In the genomic region with DNA sequence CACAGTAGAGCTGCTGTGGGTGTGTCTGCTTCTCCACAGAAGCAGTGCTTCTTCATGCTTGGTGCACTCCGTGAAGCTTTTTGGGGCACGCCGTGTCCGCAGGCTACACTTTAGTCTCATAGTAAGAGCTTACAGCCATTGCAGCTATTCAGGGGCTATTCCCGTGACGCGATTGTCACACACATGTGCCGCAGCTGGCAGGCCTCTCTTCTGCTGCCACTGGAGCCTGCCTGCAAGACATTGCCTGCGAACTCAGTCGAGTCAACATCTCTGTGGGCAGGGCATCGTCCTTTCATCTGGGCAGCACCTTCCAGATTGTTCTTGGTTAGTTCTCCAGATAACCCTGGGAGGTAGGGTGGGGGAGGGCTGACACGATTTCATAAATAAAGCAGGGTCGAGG, we compare ENCODE assay signal across 16 mouse cellular contexts. TPM values are rescaled to one million over a fixed set of nuclear protein-coding genes. Genes with fewer than 3 reads are reported as not detected.
DNase-seq lines count a peak whose midpoint lies in the region; ATAC-seq and TF ChIP-seq lines count a peak whose summit lies in the region.
"Had no signal": no experiment of that assay in that cellular context is flagged by ENCODE, and none has a peak within 500 bp of the region (broad histone marks: within the 10 kb centered on the region; RNA-seq: fewer than 3 reads in every experiment).

No protein-coding gene starts in this region.

- peak; percentile 92 for DNase-seq in heart, adult 11 months
- DNase-seq in heart, embryonic 10.5 days (ENCODE audit: low spot score) = no peak
- DNase-seq in lung, embryonic 14.5 days = no peak
- no peak for DNase-seq in lung, postnatal 14 days
- peak; percentile 38 for DNase-seq in embryonic facial prominence, embryonic 14.5 days (ENCODE audit: low spot score)
- no peak for DNase-seq in limb, embryonic 14.5 days (ENCODE audit: low spot score)
- no peak for DNase-seq in right cerebral cortex, postnatal 14 days
- no peak for DNase-seq in forebrain, embryonic 14.5 days (ENCODE audit: low spot score)
- DNase-seq: adrenal gland, postnatal 10 days; cerebellum, adult 18-20 months; cerebellum, postnatal 36 days; gastrocnemius, postnatal 25 days; liver, embryonic 13.5 days; lung, postnatal 36 days; right cerebral cortex, adult 18-20 months had no signal

- H3K27ac ChIP-seq in heart, embryonic 10.5 days = no peak overlapping the region; the same call in 1 of the 2 replicates
- no peak overlapping the region for H3K27ac ChIP-seq in lung, embryonic 14.5 days (ENCODE audit: low read depth)
- peak overlapping the region; percentile 77; the same call in 1 of the 2 replicates for H3K27ac ChIP-seq in embryonic facial prominence, embryonic 14.5 days (replicated peaks; ENCODE audit: low read depth, low read length)
- H3K27ac ChIP-seq in limb, embryonic 14.5 days (replicated peaks; ENCODE audit: low read depth, low read length) = peak overlapping the region; percentile 13; the same call in 1 of the 2 replicates
- H3K27ac ChIP-seq in forebrain, embryonic 14.5 days (ENCODE audit: low read depth, low read length) = no peak overlapping the region
- H3K27ac ChIP-seq: hindbrain, embryonic 10.5 days; liver, embryonic 13.5 days had no signal

- TF ChIP-seq CTCF in lung, embryonic 14.5 days (IDR thresholded peaks at IDR 0.05; ENCODE audit: low read depth) = no peak

- peak overlapping the region; percentile 93; the same call in 1 of the 2 replicates for H3K4me2 ChIP-seq in lung, embryonic 14.5 days
- peak overlapping the region; percentile 95; the same call in 1 of the 2 replicates for H3K4me2 ChIP-seq in embryonic facial prominence, embryonic 14.5 days (ENCODE audit: low read depth, low read length)
- H3K4me2 ChIP-seq in limb, embryonic 14.5 days (replicated peaks; ENCODE audit: low read depth, low read length, severe bottlenecking) = peak overlapping the region; percentile 94; the same call in 1 of the 2 replicates
- no peak overlapping the region for H3K4me2 ChIP-seq in forebrain, embryonic 14.5 days (ENCODE audit: low read length)
- H3K4me2 ChIP-seq: liver, embryonic 13.5 days had no signal

- H3K4me1 ChIP-seq in heart, embryonic 10.5 days = peaks cover 60% of the 10 kb centered on the region
- H3K4me1 ChIP-seq in lung, embryonic 14.5 days (ENCODE audit: insufficient read depth) = peaks cover 28% of the 10 kb centered on the region
- H3K4me1 ChIP-seq in embryonic facial prominence, embryonic 14.5 days (ENCODE audit: control insufficient read depth, insufficient read depth, low read length) = peaks cover 46% of the 10 kb centered on the region
- peaks cover 58% of the 10 kb centered on the region for H3K4me1 ChIP-seq in limb, embryonic 14.5 days (ENCODE audit: control insufficient read depth, insufficient read depth, low read length)
- H3K4me1 ChIP-seq in forebrain, embryonic 14.5 days (ENCODE audit: control insufficient read depth, insufficient read depth, low read length) = peaks cover 13% of the 10 kb centered on the region; the same call in 1 of the 2 replicates

- H3K36me3 ChIP-seq in heart, embryonic 10.5 days = peaks cover 40% of the 10 kb centered on the region
- H3K36me3 ChIP-seq in lung, embryonic 14.5 days (ENCODE audit: insufficient read depth) = peaks cover 45% of the 10 kb centered on the region
- peaks cover 35% of the 10 kb centered on the region for H3K36me3 ChIP-seq in embryonic facial prominence, embryonic 14.5 days (ENCODE audit: control insufficient read depth, insufficient read depth, low read length)
- H3K36me3 ChIP-seq in limb, embryonic 14.5 days (ENCODE audit: control insufficient read depth, insufficient read depth, low read length) = peaks cover 36% of the 10 kb centered on the region
- H3K36me3 ChIP-seq in forebrain, embryonic 14.5 days (ENCODE audit: control insufficient read depth, insufficient read depth, low read length) = peaks cover 12% of the 10 kb centered on the region; the same call in 1 of the 2 replicates

- 79% methylated on average over 13 of the region's 13 CpGs for WGBS in heart, embryonic 10.5 days
- WGBS in lung, embryonic 14.5 days = 68% methylated on average over 13 of the region's 13 CpGs
- 72% methylated on average over 13 of the region's 13 CpGs for WGBS in embryonic facial prominence, embryonic 14.5 days
- WGBS in limb, embryonic 14.5 days = 65% methylated on average over 13 of the region's 13 CpGs
- 91% methylated on average over 13 of the region's 13 CpGs for WGBS in forebrain, embryonic 14.5 days

- ATAC-seq in lung, embryonic 14.5 days (ENCODE audit: insufficient read depth) = no peak
- no peak for ATAC-seq in embryonic facial prominence, embryonic 14.5 days (ENCODE audit: low read depth)
- no peak for ATAC-seq in limb, embryonic 14.5 days (ENCODE audit: low FRiP score, low read depth)
- ATAC-seq in forebrain, embryonic 14.5 days = no peak

- no peaks in the 10 kb centered on the region for H3K9me3 ChIP-seq in heart, embryonic 10.5 days
- peaks cover 5% of the 10 kb centered on the region; the same call in 1 of the 2 replicates for H3K9me3 ChIP-seq in lung, embryonic 14.5 days (ENCODE audit: low read depth, low read length)
- H3K9me3 ChIP-seq in embryonic facial prominence, embryonic 14.5 days (ENCODE audit: control insufficient read depth, low read length) = no peaks in the 10 kb centered on the region
- no peaks in the 10 kb centered on the region for H3K9me3 ChIP-seq in limb, embryonic 14.5 days (ENCODE audit: control insufficient read depth, low read length)
- no peaks in the 10 kb centered on the region; the same call in 1 of the 2 replicates for H3K9me3 ChIP-seq in forebrain, embryonic 14.5 days (replicated peaks; ENCODE audit: control insufficient read depth, low read length)
- H3K9me3 ChIP-seq: liver, embryonic 13.5 days had no signal

- no peak overlapping the region for H3K4me3 ChIP-seq in heart, embryonic 10.5 days
- H3K4me3 ChIP-seq in lung, embryonic 14.5 days (ENCODE audit: low read depth, low read length) = no peak overlapping the region
- peak overlapping the region; percentile 96; the same call in 1 of the 2 replicates for H3K4me3 ChIP-seq in embryonic facial prominence, embryonic 14.5 days (ENCODE audit: low read depth, low read length)
- peak overlapping the region; percentile 99 for H3K4me3 ChIP-seq in limb, embryonic 14.5 days (replicated peaks; ENCODE audit: low read length)
- no peak overlapping the region for H3K4me3 ChIP-seq in forebrain, embryonic 14.5 days (ENCODE audit: low read depth, low read length)
- H3K4me3 ChIP-seq: hindbrain, embryonic 10.5 days; liver, embryonic 13.5 days had no signal

- no peaks in the 10 kb centered on the region for H3K27me3 ChIP-seq in heart, embryonic 10.5 days (ENCODE audit: insufficient read depth, poor library complexity, severe bottlenecking)
- no peaks in the 10 kb centered on the region for H3K27me3 ChIP-seq in lung, embryonic 14.5 days (ENCODE audit: insufficient read depth, low read length)
- H3K27me3 ChIP-seq in embryonic facial prominence, embryonic 14.5 days (replicated peaks; ENCODE audit: control insufficient read depth, insufficient read depth, low read length) = no peaks in the 10 kb centered on the region
- H3K27me3 ChIP-seq in limb, embryonic 14.5 days (ENCODE audit: control insufficient read depth, insufficient read depth, low read length) = no peaks in the 10 kb centered on the region
- no peaks in the 10 kb centered on the region for H3K27me3 ChIP-seq in forebrain, embryonic 14.5 days (replicated peaks; ENCODE audit: control insufficient read depth, insufficient read depth, low read length)

- H3K9ac ChIP-seq in lung, embryonic 14.5 days = no peak overlapping the region
- no peak overlapping the region for H3K9ac ChIP-seq in embryonic facial prominence, embryonic 14.5 days (ENCODE audit: low read depth, low read length)
- H3K9ac ChIP-seq in limb, embryonic 14.5 days (ENCODE audit: low read depth, low read length, severe bottlenecking) = no peak overlapping the region
- no peak overlapping the region for H3K9ac ChIP-seq in forebrain, embryonic 14.5 days (ENCODE audit: low read length)
- H3K9ac ChIP-seq: liver, embryonic 13.5 days had no signal

- TF ChIP-seq POLR2A in limb, embryonic 14.5 days (IDR thresholded peaks at IDR 0.05; ENCODE audit: borderline replicate concordance, extremely low read depth, insufficient read depth, insufficient read length) = no peak

RNA-seq across cellular contexts. Expression of a gene that starts 4.7 kb away (rescaled TPM):
- polyA plus RNA-seq in heart, embryonic 10.5 days (2016; fragmentation: Nextera tagmentation; extraction: Ambion mirVana) = 58.3 and 65.9 TPM in 2 replicates
- polyA plus RNA-seq in lung, embryonic 14.5 days (2014; fragmentation: Nextera tagmentation; extraction: Ambion mirVana) = 90.2 and 93.2 TPM in 2 replicates
- 62.9 and 75.4 TPM in 2 replicates for polyA plus RNA-seq in embryonic facial prominence, embryonic 14.5 days (2014; fragmentation: Nextera tagmentation; extraction: Ambion mirVana)
- polyA plus RNA-seq in limb, embryonic 14.5 days (2012; rRNA removed) = 111 and 146 TPM in 2 replicates
- polyA plus RNA-seq in limb, embryonic 14.5 days (2014; fragmentation: Nextera tagmentation; extraction: Ambion mirVana) = 102 and 116 TPM in 2 replicates
- polyA plus RNA-seq in forebrain, embryonic 14.5 days (2014; fragmentation: Nextera tagmentation; extraction: Ambion mirVana) = 26.6 and 27.4 TPM in 2 replicates

Comparison
In these comparisons a context has a peak if more than half of its experiments do, and no peak if none do; other contexts are left out.
1. DNase-seq: peak in heart, adult 11 months (single experiment) and embryonic facial prominence, embryonic 14.5 days (single experiment); none in heart, embryonic 10.5 days (single experiment), lung, embryonic 14.5 days (single experiment), lung, postnatal 14 days (single experiment), limb, embryonic 14.5 days (single experiment), right cerebral cortex, postnatal 14 days (single experiment) and forebrain, embryonic 14.5 days (single experiment).
2. H3K27ac ChIP-seq: peak in embryonic facial prominence, embryonic 14.5 days (single experiment) and limb, embryonic 14.5 days (single experiment); none in heart, embryonic 10.5 days (single experiment), lung, embryonic 14.5 days (single experiment) and forebrain, embryonic 14.5 days (single experiment).
3. H3K4me3 ChIP-seq: peak in embryonic facial prominence, embryonic 14.5 days (single experiment) and limb, embryonic 14.5 days (single experiment); none in heart, embryonic 10.5 days (single experiment), lung, embryonic 14.5 days (single experiment) and forebrain, embryonic 14.5 days (single experiment).